Comparison of ENCODE assay signal across 12 mouse cellular contexts in the genomic region with DNA sequence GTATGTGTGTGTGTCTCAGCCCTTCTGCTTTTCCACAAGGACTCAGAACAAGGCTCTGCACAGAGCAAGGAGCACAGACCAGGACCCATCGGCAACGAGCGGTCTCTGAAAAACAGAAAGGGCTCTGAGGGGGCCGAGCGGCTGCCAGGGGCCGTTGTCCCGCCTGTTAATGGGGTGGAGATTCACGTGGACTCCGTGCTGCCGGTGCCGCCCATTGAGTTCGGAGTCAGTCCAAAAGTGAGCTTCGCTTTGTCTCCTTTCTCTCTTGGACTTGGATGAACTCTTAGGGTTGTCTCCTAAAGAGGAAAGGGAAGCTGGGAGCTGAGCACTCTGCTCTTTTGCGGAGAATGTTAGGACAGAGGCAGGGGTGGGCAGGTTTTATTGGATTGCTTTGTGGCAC.
"Had no signal": no experiment of that assay in that cellular context is flagged by ENCODE, and none has a peak within 500 bp of the region (broad histone marks: within the 10 kb centered on the region; RNA-seq: fewer than 3 reads in every experiment).

No protein-coding gene starts in this region.

- H3K4me1 ChIP-seq: intestine, embryonic 15.5 days; kidney, embryonic 15.5 days; liver, embryonic 13.5 days had no signal

- H3K9me3 ChIP-seq: intestine, embryonic 15.5 days; kidney, embryonic 15.5 days; liver, embryonic 13.5 days had no signal

- ATAC-seq: intestine, embryonic 15.5 days had no signal

- DNase-seq: layer of hippocampus, postnatal 36 days; liver, embryonic 13.5 days; lung, adult 2 months; lung, postnatal 14 days; lung, postnatal 4 days; midbrain, embryonic 14.5 days; thymus, adult 18-20 months; thymus, postnatal 36 days had no signal

- H3K27ac ChIP-seq: intestine, embryonic 15.5 days; kidney, embryonic 15.5 days; liver, embryonic 13.5 days had no signal

- H3K4me3 ChIP-seq: intestine, embryonic 15.5 days; kidney, embryonic 15.5 days; left cerebral cortex, adult 2 months; liver, embryonic 13.5 days had no signal

- H3K27me3 ChIP-seq: intestine, embryonic 15.5 days; kidney, embryonic 15.5 days; liver, embryonic 13.5 days had no signal

- H3K4me2 ChIP-seq: intestine, embryonic 15.5 days; kidney, embryonic 15.5 days; liver, embryonic 13.5 days; midbrain, embryonic 11.5 days had no signal

- H3K9ac ChIP-seq: intestine, embryonic 15.5 days; kidney, embryonic 15.5 days; liver, embryonic 13.5 days had no signal
